Mouse (Mus musculus) embryo, embryonic 11 days (tissue): ENCODE measurements around the gene A630095E13Rik.
"Not testable (repeated sequence)": the region's sequence is repeated elsewhere in the genome, so short reads cannot be mapped to it uniquely, and the experiment has no call there.

Experiments
- DNase-seq: peaks from one replicate; pipeline ENCODE4 v3.0.0-alpha.2; 2015

Gene A630095E13Rik

GRCm38 (mm10) chr9:36643276-36643675, at the start of gene A630095E13Rik:
Gene A630095E13Rik (minus strand): TSS chr9:36643376.
- DNase-seq, result not testable (repeated sequence)

- DNase-seq, result no peak
These were observed 49.7 kb upstream of the A630095E13Rik start, which contains the start of gene Acrv1 for GRCm38 (mm10) chr9:36692920-36693319. Gene Acrv1 (plus strand): TSS chr9:36693220.

- DNase-seq, result peak; percentile 22
These were observed 44.2 kb upstream of the A630095E13Rik start for GRCm38 (mm10) chr9:36687329-36687728.

GRCm38 (mm10) chr9:36681424-36681823, 38.2 kb upstream of the A630095E13Rik start:
- no peak for DNase-seq
